Comparison of ENCODE assay signal across 8 mouse cellular contexts in the genomic region with DNA sequence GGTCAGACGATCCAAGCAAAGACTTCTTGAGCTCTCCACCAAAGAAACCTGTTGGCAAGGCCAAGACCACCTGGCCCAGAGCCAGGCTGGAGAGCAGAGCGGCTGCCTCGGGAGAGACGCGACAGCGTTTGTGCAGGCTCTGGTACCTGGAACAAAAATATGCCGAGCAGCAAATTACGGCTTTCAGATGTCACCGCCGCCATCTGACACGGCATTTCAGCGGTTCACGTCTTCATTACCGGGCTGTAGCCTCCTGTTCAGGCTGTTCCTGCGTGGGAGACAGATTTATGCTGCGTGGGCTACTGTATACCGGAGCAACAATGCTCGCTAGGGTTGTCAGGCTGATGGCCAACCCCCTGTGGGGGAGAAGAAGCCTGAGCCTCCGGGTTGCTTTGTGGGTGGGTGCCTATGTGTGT.
DNase-seq lines count a peak whose midpoint lies in the region.

No protein-coding gene starts in this region.

- intact Hi-C loops in gastrocnemius, postnatal 14 days (cut with DNase I; ENCODE audit: low total_unique reads), result no loop called here

- DNase-seq in adrenal gland, postnatal 10 days, result peak; percentile 39
- DNase-seq in adrenal gland, adult 18-20 months (ENCODE audit: low spot score in 2 of 2), result no peak
- DNase-seq in cerebellum, adult 18-20 months, result peak; percentile 62 to 75
- peak; percentile 53 for DNase-seq in gastrocnemius, postnatal 14 days
- DNase-seq in layer of hippocampus, adult 8-10 months (ENCODE audit: low spot score in 2 of 2), result peak; percentile 73 to 77
- peak; percentile 38 to 41 for DNase-seq in lung, postnatal 4 days
- peak; percentile 66 for DNase-seq in telencephalon, adult 2 months (ENCODE audit: low read depth, low spot score)
- no peak for DNase-seq in thymus, postnatal 4 days

Comparison
In these comparisons a context has a peak if more than half of its experiments do, and no peak if none do; other contexts are left out.
1. DNase-seq: peak in adrenal gland, postnatal 10 days (single experiment), cerebellum, adult 18-20 months (2 of 2), gastrocnemius, postnatal 14 days (single experiment), layer of hippocampus, adult 8-10 months (2 of 2), lung, postnatal 4 days (2 of 2) and telencephalon, adult 2 months (single experiment); none in adrenal gland, adult 18-20 months (0 of 2) and thymus, postnatal 4 days (single experiment).